Mouse (Mus musculus) erythroblast, embryonic 14.5 days (primary cell): ENCODE measurements around the gene Akr1b8. TPM values are rescaled to one million over a fixed set of nuclear protein-coding genes. Genes with fewer than 3 reads are reported as not detected.
"Not testable (repeated sequence)": the region's sequence is repeated elsewhere in the genome, so short reads cannot be mapped to it uniquely, and the experiment has no call there.

ENCODE experiments used
- H3K27me3 ChIP-seq: 2 replicates; pipeline ENCODE4 v1.6.1; 2012; ENCODE audit warnings: inconsistent platforms; ENCODE audit not compliant: control insufficient read depth
- H3K36me3 ChIP-seq: 2 replicates; pipeline ENCODE4 v1.6.1; 2012; ENCODE audit warnings: mild to moderate bottlenecking, inconsistent platforms; ENCODE audit not compliant: control insufficient read depth
- H3K4me1 ChIP-seq: 2 replicates; pipeline ENCODE4 v1.6.1; 2012; ENCODE audit warnings: inconsistent platforms; ENCODE audit not compliant: control insufficient read depth
- H3K4me3 ChIP-seq: replicated peaks from 2 replicates; pipeline ENCODE3; 2012; ENCODE audit warnings: moderate library complexity, mild to moderate bottlenecking, inconsistent platforms
- H3K9me3 ChIP-seq: 2 replicates; pipeline ENCODE4 v1.6.1; 2012; ENCODE audit warnings: low read length, inconsistent platforms, mixed read lengths; ENCODE audit not compliant: control insufficient read depth
- GATA1 ChIP-seq: IDR thresholded peaks from 2 replicates; pipeline ENCODE4 v1.6.1; 2012; ENCODE audit warnings: low read length, inconsistent platforms, mixed read lengths
- TAL1 ChIP-seq: IDR thresholded peaks from 3 replicates; pipeline ENCODE4 v1.6.1; 2012; ENCODE audit warnings: low read length, inconsistent platforms, mixed read lengths
- polyA plus RNA-seq: library from polyadenylated mRNA; stranded (reverse); fragments of >175 nt; gene quantifications from 2 replicates; pipeline ENCODE4 v1.2.3, GENCODE M21; 2012

Akr1b8 gene
- polyA plus RNA-seq, 1 experiment: not detected

GRCm38 (mm10) chr6:34344135-34344850 lies 9.6 kb upstream of the Akr1b8 start:
- no peak overlapping the region for H3K4me3 ChIP-seq
- no peaks in the 10 kb centered on the region for H3K36me3 ChIP-seq
- TF ChIP-seq TAL1: no peak
- no peak for TF ChIP-seq GATA1
- H3K9me3 ChIP-seq: 0 out of 2 replicates have a peak, but pooled peaks cover 2% of the 10 kb centered on the region
- H3K27me3 ChIP-seq: 0 out of 2 replicates have a peak, but pooled peaks cover 2% of the 10 kb centered on the region
- no peaks in the 10 kb centered on the region for H3K4me1 ChIP-seq

- Histone ChIP-seq H3K4me1 (no peaks in the 10 kb centered on the region), H3K9me3 (0 out of 2 replicates have a peak, but pooled peaks cover 2% of the 10 kb centered on the region), H3K4me3 (no peak overlapping the region), H3K36me3 (no peaks in the 10 kb centered on the region), H3K27me3 (0 out of 2 replicates have a peak, but pooled peaks cover 2% of the 10 kb centered on the region)
- TF ChIP-seq TAL1 (no peak), GATA1 (no peak)
Observed at GRCm38 (mm10) chr6:34344935-34345334, 9.0 kb upstream of the Akr1b8 start.

- TF ChIP-seq GATA1 (no peak), TAL1 (no peak)
- Histone ChIP-seq H3K9me3 (no peaks in the 10 kb centered on the region), H3K36me3 (no peaks in the 10 kb centered on the region), H3K4me1 (no peaks in the 10 kb centered on the region), H3K4me3 (no peak overlapping the region), H3K27me3 (0 out of 2 replicates have a peak, but pooled peaks cover 2% of the 10 kb centered on the region)
Observed at GRCm38 (mm10) chr6:34346096-34346898, 7.6 kb upstream of the Akr1b8 start.

- Histone ChIP-seq H3K4me1 (peaks cover 1% of the 10 kb centered on the region; the same call in 1 of the 2 replicates), H3K36me3 (no peaks in the 10 kb centered on the region), H3K9me3 (no peaks in the 10 kb centered on the region), H3K27me3 (peaks cover 5% of the 10 kb centered on the region; the same call in 1 of the 2 replicates), H3K4me3 (no peak overlapping the region)
- TF ChIP-seq GATA1: no peak
- no peak for TF ChIP-seq TAL1
Observed at GRCm38 (mm10) chr6:34350037-34350699, 3.8 kb upstream of the Akr1b8 start.

- H3K4me3 ChIP-seq, H3K4me1 ChIP-seq, H3K36me3 ChIP-seq, H3K9me3 ChIP-seq, H3K27me3 ChIP-seq: not testable (repeated sequence)
Observed at GRCm38 (mm10) chr6:34351481-34351880, 2.4 kb upstream of the Akr1b8 start.

- peaks cover 1% of the 10 kb centered on the region; the same call in 1 of the 2 replicates for H3K4me1 ChIP-seq
- no peak overlapping the region for H3K4me3 ChIP-seq
- H3K27me3 ChIP-seq: peaks cover 3% of the 10 kb centered on the region; the same call in 1 of the 2 replicates
- H3K36me3 ChIP-seq: no peaks in the 10 kb centered on the region
- H3K9me3 ChIP-seq: no peaks in the 10 kb centered on the region
- TF ChIP-seq GATA1 (no peak), TAL1 (no peak)
Observed at GRCm38 (mm10) chr6:34352401-34352800, 1.5 kb upstream of the Akr1b8 start.

- Histone ChIP-seq H3K27me3 (peaks cover 3% of the 10 kb centered on the region; the same call in 1 of the 2 replicates), H3K4me1 (peaks cover 1% of the 10 kb centered on the region; the same call in 1 of the 2 replicates), H3K4me3 (no peak overlapping the region), H3K9me3 (no peaks in the 10 kb centered on the region), H3K36me3 (no peaks in the 10 kb centered on the region)
- TF ChIP-seq GATA1 (no peak), TAL1 (no peak)
Observed at GRCm38 (mm10) chr6:34354354-34355348, 732 bp downstream of the Akr1b8 start.

- TF ChIP-seq GATA1 (no peak), TAL1 (no peak)
- H3K27me3 ChIP-seq: peaks cover 3% of the 10 kb centered on the region; the same call in 1 of the 2 replicates
- H3K36me3 ChIP-seq: no peaks in the 10 kb centered on the region
- H3K9me3 ChIP-seq: no peaks in the 10 kb centered on the region
- H3K4me1 ChIP-seq: peaks cover 1% of the 10 kb centered on the region; the same call in 1 of the 2 replicates
- H3K4me3 ChIP-seq: no peak overlapping the region
Observed at GRCm38 (mm10) chr6:34355349-34355747, 1.4 kb downstream of the Akr1b8 start.
